Mouse (Mus musculus) c-Kit-positive CD71-positive TER-119-negative erythroid progenitor cells, embryonic 14.5 days (primary cell): ENCODE measurements around the gene Tmpo.

Source experiments
- DNase-seq: peaks from one replicate; pipeline ENCODE4 v3.0.0-alpha.2; 2013; ENCODE audit warnings: low read depth

Gene Tmpo

GRCm38 (mm10) chr10:91180761-91181460 is at the start of gene Tmpo:
Gene Tmpo (minus strand): TSS chr10:91181315.
- DNase-seq: no peak

- no peak for DNase-seq
Measured at GRCm38 (mm10) chr10:91230400-91230799, 49.3 kb upstream of the Tmpo start.

GRCm38 (mm10) chr10:91229518-91229961 is 48.4 kb upstream of the Tmpo start:
- no peak for DNase-seq

- DNase-seq: no peak
Measured at GRCm38 (mm10) chr10:91228924-91229517, 47.9 kb upstream of the Tmpo start.

GRCm38 (mm10) chr10:91227034-91227433 is 45.9 kb upstream of the Tmpo start:
- DNase-seq: no peak

GRCm38 (mm10) chr10:91222398-91223236 is 41.5 kb upstream of the Tmpo start:
- DNase-seq: no peak

GRCm38 (mm10) chr10:91208899-91209667 is 28.0 kb upstream of the Tmpo start:
- DNase-seq: no peak

- no peak for DNase-seq
Measured at GRCm38 (mm10) chr10:91208461-91208860, 27.3 kb upstream of the Tmpo start.

- no peak for DNase-seq
Measured at GRCm38 (mm10) chr10:91207275-91207674, 26.2 kb upstream of the Tmpo start.

- no peak for DNase-seq
Measured at GRCm38 (mm10) chr10:91205632-91206031, 24.5 kb upstream of the Tmpo start.

- DNase-seq: no peak
Measured at GRCm38 (mm10) chr10:91200581-91200980, 19.5 kb upstream of the Tmpo start.

- DNase-seq: no peak
Measured at GRCm38 (mm10) chr10:91199238-91199780, 18.2 kb upstream of the Tmpo start.

- DNase-seq: no peak
Measured at GRCm38 (mm10) chr10:91197704-91198103, 16.6 kb upstream of the Tmpo start.

GRCm38 (mm10) chr10:91196778-91197177 is 15.7 kb upstream of the Tmpo start:
- DNase-seq: no peak

GRCm38 (mm10) chr10:91195680-91196079 is 14.6 kb upstream of the Tmpo start:
- no peak for DNase-seq

- DNase-seq: no peak
Measured at GRCm38 (mm10) chr10:91195091-91195490, 14.0 kb upstream of the Tmpo start.

GRCm38 (mm10) chr10:91191851-91192250 is 10.7 kb upstream of the Tmpo start:
- no peak for DNase-seq

GRCm38 (mm10) chr10:91189476-91189875 is 8.4 kb upstream of the Tmpo start:
- no peak for DNase-seq

- DNase-seq: no peak
Measured at GRCm38 (mm10) chr10:91188684-91189287, 7.7 kb upstream of the Tmpo start.

- DNase-seq: peak; percentile 69
Measured at GRCm38 (mm10) chr10:91187872-91188271, 6.8 kb upstream of the Tmpo start.

GRCm38 (mm10) chr10:91187349-91187748 is 6.2 kb upstream of the Tmpo start:
- DNase-seq: no peak
